Mouse (Mus musculus) neutrophil, adult 83 days (primary cell): Measurements from ENCODE around the gene Capn5. TPM values are rescaled to one million over a fixed set of nuclear protein-coding genes. Genes with fewer than 3 reads are reported as not detected.

ENCODE experiments used
- total RNA-seq, 2 experiments: library from RNA; stranded (reverse); gene quantifications; one replicate each; pipeline ENCODE4 v1.2.4; 2023

The Capn5 gene
- 1 to 10 TPM; 1.8 to 3.4 TPM for total RNA-seq

DNA sequence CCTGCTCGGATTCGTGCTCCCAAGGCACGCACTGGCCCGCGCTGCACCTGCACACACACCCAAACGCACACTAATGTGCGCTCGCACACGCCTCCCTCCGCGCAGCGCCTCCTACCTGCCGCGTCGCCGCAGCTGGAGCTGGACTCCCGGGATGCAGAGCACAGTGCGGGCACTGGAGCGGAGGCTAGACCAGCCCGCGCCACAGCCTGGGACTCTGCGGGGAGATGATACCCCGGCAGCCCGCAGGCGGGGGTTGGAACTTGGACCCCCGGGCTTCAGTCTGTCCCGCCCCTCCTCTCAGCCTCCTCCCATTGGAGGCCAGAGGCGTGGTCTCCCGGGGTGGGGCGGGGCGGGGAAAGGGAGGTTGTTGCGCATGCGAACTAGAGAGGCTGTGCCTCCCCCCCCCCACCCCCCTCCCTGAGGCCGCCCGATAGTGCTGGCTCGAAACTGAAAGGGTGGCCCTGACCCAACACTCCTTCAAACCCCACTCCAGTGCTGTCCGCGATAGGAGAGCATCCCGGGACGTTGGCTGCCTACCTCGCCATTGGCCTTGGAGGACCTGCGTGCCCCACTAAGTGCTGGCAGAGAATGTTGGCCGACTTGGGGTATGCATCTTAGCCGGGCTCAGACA is at the start of gene Capn5:
TSS of gene Capn5 (minus strand) at position 346 of the 631 bp plus-strand sequence.

GRCm38 (mm10) chr7:98199381-98199780 is 21.3 kb upstream of the Capn5 start, which contains the start of gene B3gnt6:
Gene B3gnt6 (minus strand): TSS chr7:98199481.

GRCm38 (mm10) chr7:98145402-98145801 is 32.7 kb downstream of the Capn5 start, which contains the start of gene Omp:
Gene Omp (minus strand): TSS chr7:98145502.

DNA sequence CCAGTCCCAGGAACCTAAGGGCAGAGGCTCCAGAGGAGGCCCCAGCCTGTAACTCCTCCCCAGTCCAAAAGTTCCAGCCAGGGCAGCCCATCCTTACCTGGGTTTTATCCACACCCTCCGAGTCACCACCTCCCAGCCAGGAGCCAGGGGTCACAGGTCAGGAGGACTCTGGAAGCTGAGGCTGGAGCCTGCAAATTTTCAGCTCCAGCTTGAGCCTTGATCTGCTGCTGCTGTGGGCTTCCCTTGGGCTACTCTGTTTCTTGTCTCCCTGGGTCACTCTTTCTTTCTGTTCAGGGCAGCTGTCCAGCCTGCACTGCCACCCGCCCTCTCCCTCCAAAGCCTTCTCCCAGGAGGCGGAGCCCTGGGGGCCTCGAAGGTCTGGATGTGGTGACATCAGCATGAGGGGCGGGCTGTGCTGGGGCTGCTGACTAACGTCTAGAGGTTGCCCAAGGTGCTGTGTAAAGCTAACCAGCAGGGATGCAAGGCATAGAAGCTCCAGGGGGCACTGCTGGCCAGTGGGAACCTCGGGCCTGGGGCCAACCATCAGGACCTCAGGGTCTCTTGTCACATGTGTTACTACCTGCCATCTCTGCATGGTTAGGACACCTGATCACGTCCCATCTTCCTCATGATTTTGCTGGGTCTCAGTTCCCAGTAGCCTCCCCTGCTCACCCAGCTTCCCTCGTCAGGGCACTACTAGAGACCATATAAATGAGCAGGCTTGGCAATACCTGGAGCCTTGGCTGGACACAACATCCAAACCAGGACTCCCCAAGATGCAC is 58.7 kb downstream of the Capn5 start, which contains the start of gene Myo7a:
TSS of gene Myo7a (minus strand) at position 346 of the 782 bp plus-strand sequence.

Other genes with a start within 250 kb of the Capn5 start
- 10 to 100 TPM; 13.8 to 16.0 TPM for gene Myo7a, start 58.8 kb downstream of the Capn5 start, total RNA-seq
- gene Omp, start 32.8 kb downstream of the Capn5 start, total RNA-seq: under 1 TPM; 0.18 to 0.26 TPM
- gene B3gnt6, start 21.2 kb upstream of the Capn5 start, total RNA-seq: not detected
- 10 to 100 TPM; 30.8 to 39.3 TPM for gene Acer3, start 142.9 kb upstream of the Capn5 start, total RNA-seq
- under 1 TPM in 1 of 2 experiments, not detected in 1; 0.20 TPM for gene Tsku, start 183.1 kb upstream of the Capn5 start, total RNA-seq